11 mouse cellular contexts compared by ENCODE assay signal in genomic region chr11:69883066-69883465, GRCm38 (mm10). TPM values are rescaled to one million over a fixed set of nuclear protein-coding genes. Genes with fewer than 3 reads are reported as not detected.
A peak's percentile ranks its signal among the peaks of the same experiment; 100 is the strongest.
DNase-seq lines count a peak whose midpoint lies in the region; ATAC-seq and TF ChIP-seq lines count a peak whose summit lies in the region.
"Had no signal": no experiment of that assay in that cellular context is flagged by ENCODE, and none has a peak within 500 bp of the region (broad histone marks: within the 10 kb centered on the region; RNA-seq: fewer than 3 reads in every experiment).

No protein-coding gene starts in this region.

- H3K36me3 ChIP-seq in liver, adult 2 months (ENCODE audit: control insufficient read depth, insufficient read depth, low read length), result no peaks in the 10 kb centered on the region
- no peaks in the 10 kb centered on the region for H3K36me3 ChIP-seq in liver, embryonic 11.5 days (ENCODE audit: control insufficient read depth, insufficient read depth, low read length)
- peaks cover 49% of the 10 kb centered on the region for H3K36me3 ChIP-seq in thymus, adult 2 months (ENCODE audit: control insufficient read depth, insufficient read depth, low read length)
- H3K36me3 ChIP-seq: midbrain, embryonic 12.5 days had no signal

- TF ChIP-seq CTCF in cerebellum, adult 2 months (IDR thresholded peaks at IDR 0.05; ENCODE audit: borderline replicate concordance, insufficient read depth, low read depth, low read length), result peak; percentile 40; the same call in 1 of the 2 replicates
- TF ChIP-seq CTCF in liver, adult 2 months (IDR thresholded peaks at IDR 0.05; ENCODE audit: low read depth, low read length), result peak; percentile 53; the same call in 1 of the 2 replicates
- TF ChIP-seq CTCF in thymus, adult 2 months (IDR thresholded peaks at IDR 0.05; ENCODE audit: borderline replicate concordance, control insufficient read depth, extremely low read depth, insufficient read depth, low read length, poor library complexity), result peak; percentile 38; the same call in 1 of the 2 replicates

- no peak overlapping the region for H3K27ac ChIP-seq in cerebellum, adult 2 months (ENCODE audit: insufficient read depth, low read length)
- H3K27ac ChIP-seq in liver, adult 2 months (replicated peaks; ENCODE audit: insufficient read depth, low read depth, low read length), result no peak overlapping the region
- no peak overlapping the region for H3K27ac ChIP-seq in liver, embryonic 11.5 days (ENCODE audit: low read depth, low read length)
- no peak overlapping the region for H3K27ac ChIP-seq in thymus, adult 2 months (ENCODE audit: control insufficient read depth, insufficient read depth, low read length)
- H3K27ac ChIP-seq: midbrain, embryonic 12.5 days had no signal

- no peak overlapping the region for H3K4me2 ChIP-seq in liver, embryonic 11.5 days
- H3K4me2 ChIP-seq: midbrain, embryonic 12.5 days had no signal

- ATAC-seq in liver, embryonic 11.5 days (replicated peaks; ENCODE audit: low FRiP score), result no peak
- ATAC-seq: Patski had no signal

- no peaks in the 10 kb centered on the region for H3K27me3 ChIP-seq in cerebellum, adult 2 months (ENCODE audit: control insufficient read depth, insufficient read depth, low read length)
- no peaks in the 10 kb centered on the region for H3K27me3 ChIP-seq in liver, adult 2 months (ENCODE audit: control insufficient read depth, insufficient read depth, low read length)
- no peaks in the 10 kb centered on the region for H3K27me3 ChIP-seq in liver, embryonic 11.5 days (replicated peaks; ENCODE audit: control insufficient read depth, insufficient read depth, low read length)
- H3K27me3 ChIP-seq in thymus, adult 2 months (ENCODE audit: control insufficient read depth, insufficient read depth, low read length), result no peaks in the 10 kb centered on the region
- H3K27me3 ChIP-seq: Patski had no signal

- TF ChIP-seq POLR2A in cerebellum, adult 2 months (IDR thresholded peaks at IDR 0.05; ENCODE audit: borderline replicate concordance, insufficient read depth, low read length), result no peak
- no peak for TF ChIP-seq POLR2A in liver, adult 2 months (IDR thresholded peaks at IDR 0.05; ENCODE audit: extremely low read depth, insufficient read depth, low read length)
- TF ChIP-seq POLR2A in thymus, adult 2 months (IDR thresholded peaks at IDR 0.05; ENCODE audit: control insufficient read depth, extremely low read depth, insufficient read depth, low read length, poor library complexity), result no peak

- no peaks in the 10 kb centered on the region for H3K4me1 ChIP-seq in cerebellum, adult 2 months (ENCODE audit: control insufficient read depth, insufficient read depth, low read length)
- H3K4me1 ChIP-seq in liver, adult 2 months (ENCODE audit: control insufficient read depth, insufficient read depth, low read length), result 0 out of 2 replicates have a peak, but pooled peaks cover 3% of the 10 kb centered on the region
- H3K4me1 ChIP-seq in liver, embryonic 11.5 days (replicated peaks; ENCODE audit: control insufficient read depth, insufficient read depth, low read length), result peaks cover 54% of the 10 kb centered on the region
- peaks cover 19% of the 10 kb centered on the region for H3K4me1 ChIP-seq in thymus, adult 2 months (replicated peaks; ENCODE audit: control insufficient read depth, insufficient read depth, low read length)

- no peak overlapping the region for H3K4me3 ChIP-seq in cerebellum, adult 2 months (replicated peaks; ENCODE audit: insufficient read depth, low read depth, low read length)
- H3K4me3 ChIP-seq in liver, adult 2 months (ENCODE audit: insufficient read depth, low read depth, low read length), result no peak overlapping the region
- H3K4me3 ChIP-seq in liver, embryonic 11.5 days (ENCODE audit: low read depth, low read length), result no peak overlapping the region
- no peak overlapping the region for H3K4me3 ChIP-seq in thymus, adult 2 months (ENCODE audit: control insufficient read depth, insufficient read depth, low read length)
- H3K4me3 ChIP-seq: midbrain, embryonic 12.5 days had no signal

- no peak overlapping the region for H3K9ac ChIP-seq in liver, adult 2 months (ENCODE audit: low read depth, low read length)
- no peak overlapping the region for H3K9ac ChIP-seq in liver, embryonic 11.5 days (ENCODE audit: low read depth, low read length)
- H3K9ac ChIP-seq: midbrain, embryonic 12.5 days had no signal

- no peak for DNase-seq in cerebellum, adult 2 months
- no peak for DNase-seq in cerebellum, adult 8-10 months
- no peak for DNase-seq in liver, adult 2 months (ENCODE audit: extremely low read depth, low read depth, low spot score)
- DNase-seq in liver, embryonic 11.5 days (ENCODE audit: low spot score), result no peak
- peak; percentile 67 for DNase-seq in kidney, postnatal 10 days
- DNase-seq in thymus, adult 2 months, result peak; percentile 71
- no peak for DNase-seq in MN1 (ENCODE audit: low spot score)
- no peak for DNase-seq in yolk sac, embryonic 10.5 days (ENCODE audit: low spot score)

- no peaks in the 10 kb centered on the region for H3K79me2 ChIP-seq in liver, adult 2 months (ENCODE audit: control insufficient read depth, insufficient read depth, low read length)

- H3K9me3 ChIP-seq in liver, embryonic 11.5 days (ENCODE audit: control insufficient read depth, low read length), result no peaks in the 10 kb centered on the region
- H3K9me3 ChIP-seq: midbrain, embryonic 12.5 days had no signal

- WGBS in cerebellum, adult 2 months, result 67% methylated on average over 4 of the region's 4 CpGs
- WGBS in liver, adult 2 months, result 75% methylated on average over 4 of the region's 4 CpGs
- WGBS in liver, embryonic 11.5 days, result 61% methylated on average over 4 of the region's 4 CpGs
- WGBS in thymus, adult 2 months, result 91% methylated on average over 4 of the region's 4 CpGs

RNA-seq across cellular contexts. Expression of gene Kctd11, which starts 1.9 kb away (rescaled TPM):
- polyA plus RNA-seq in cerebellum, adult 2 months (2012; rRNA removed), result 1.9 and 2.2 TPM in 2 replicates
- total RNA-seq in liver, adult 2 months (2014; rRNA removed), result 0.65 and 1.0 TPM in 2 replicates
- polyA plus RNA-seq in liver, adult 2 months (2012; rRNA removed), result 0.68 and 1.6 TPM in 2 replicates
- 2.3 and 3.6 TPM in 2 replicates for polyA plus RNA-seq in liver, embryonic 11.5 days (2014; fragmentation: Nextera tagmentation; extraction: Ambion mirVana)
- 6.2 and 8.0 TPM in 2 replicates for polyA plus RNA-seq in thymus, adult 2 months (2012; rRNA removed)

RNA-seq across cellular contexts. Expression of gene Tmem95, which starts 5.2 kb away (rescaled TPM):
- not detected in 2 replicates for polyA plus RNA-seq in cerebellum, adult 2 months (2012; rRNA removed)
- not detected in 2 replicates for total RNA-seq in liver, adult 2 months (2014; rRNA removed)
- polyA plus RNA-seq in liver, adult 2 months (2012; rRNA removed), result not detected in 2 replicates
- polyA plus RNA-seq in liver, embryonic 11.5 days (2014; fragmentation: Nextera tagmentation; extraction: Ambion mirVana), result not detected in 2 replicates
- polyA plus RNA-seq in thymus, adult 2 months (2012; rRNA removed), result not detected in 2 replicates
- polyA plus RNA-seq: midbrain, embryonic 12.5 days; stomach, embryonic 14.5 days had no signal

RNA-seq across cellular contexts. Expression of gene Acap1, which starts 12.3 kb away (rescaled TPM):
- polyA plus RNA-seq in cerebellum, adult 2 months (2012; rRNA removed), result 0.18 and 0.24 TPM in 2 replicates
- total RNA-seq in liver, adult 2 months (2014; rRNA removed), result 1.2 and 1.9 TPM in 2 replicates
- polyA plus RNA-seq in liver, adult 2 months (2012; rRNA removed), result 2.3 and 3.3 TPM in 2 replicates
- polyA plus RNA-seq in liver, embryonic 11.5 days (2014; fragmentation: Nextera tagmentation; extraction: Ambion mirVana), result 8.6 and 8.7 TPM in 2 replicates
- 405 and 462 TPM in 2 replicates for polyA plus RNA-seq in thymus, adult 2 months (2012; rRNA removed)

RNA-seq across cellular contexts. Expression of gene 2810408A11Rik, which starts 17.7 kb away (rescaled TPM):
- polyA plus RNA-seq in cerebellum, adult 2 months (2012; rRNA removed), result 0.36 and 0.43 TPM in 2 replicates
- 0.13 and 0.18 TPM in 2 replicates for total RNA-seq in liver, adult 2 months (2014; rRNA removed)
- polyA plus RNA-seq in liver, adult 2 months (2012; rRNA removed), result 0.06 and 0.11 TPM in 2 replicates
- polyA plus RNA-seq in liver, embryonic 11.5 days (2014; fragmentation: Nextera tagmentation; extraction: Ambion mirVana), result 3.2 and 4.0 TPM in 2 replicates
- polyA plus RNA-seq in thymus, adult 2 months (2012; rRNA removed), result 7.1 and 10.2 TPM in 2 replicates

RNA-seq across cellular contexts. Expression of gene Neurl4, which starts 17.8 kb away (rescaled TPM):
- 119 and 128 TPM in 2 replicates for polyA plus RNA-seq in cerebellum, adult 2 months (2012; rRNA removed)
- 10.1 and 14.0 TPM in 2 replicates for total RNA-seq in liver, adult 2 months (2014; rRNA removed)
- polyA plus RNA-seq in liver, adult 2 months (2012; rRNA removed), result 12.6 and 20.7 TPM in 2 replicates
- 9.5 and 10.5 TPM in 2 replicates for polyA plus RNA-seq in liver, embryonic 11.5 days (2014; fragmentation: Nextera tagmentation; extraction: Ambion mirVana)
- polyA plus RNA-seq in thymus, adult 2 months (2012; rRNA removed), result 85.3 and 90.7 TPM in 2 replicates

Comparison
In these comparisons a context has a peak if more than half of its experiments do, and no peak if none do; other contexts are left out.
1. DNase-seq: peak in kidney, postnatal 10 days (single experiment) and thymus, adult 2 months (single experiment); none in cerebellum, adult 2 months (0 of 2), cerebellum, adult 8-10 months (single experiment), liver, adult 2 months (single experiment), liver, embryonic 11.5 days (single experiment), MN1 (single experiment) and yolk sac, embryonic 10.5 days (single experiment).
2. RNA of gene Acap1, which starts 12.3 kb away (polyA plus RNA-seq): 405 to 462 TPM in thymus, adult 2 months; 8.6 to 8.7 TPM in liver, embryonic 11.5 days, 2.3 to 3.3 TPM in liver, adult 2 months and 0.18 to 0.24 TPM in cerebellum, adult 2 months; every median in the first group is over 10 times any median in the second.
3. Peak in every context shown above with its lines, with median percentiles within 50 percentile points of each other: CTCF ChIP-seq.